Mouse (Mus musculus) heart, embryonic 14.5 days (tissue): Measurements from ENCODE around the gene Bard1. TPM values are rescaled to one million over a fixed set of nuclear protein-coding genes. Genes with fewer than 3 reads are reported as not detected.
A peak's percentile ranks its signal among the peaks of the same experiment; 100 is the strongest.

Experiments used
- ATAC-seq: fragments of 200-750 bp; cut with Nextera tagmentation; 2 replicates; pipeline ENCODE4 v1.8.0; 2017; ENCODE audit warnings: low read depth, moderate TSS enrichment; ENCODE audit not compliant: insufficient number of reproducible peaks, insufficient read depth, low FRiP score
- H3K27ac ChIP-seq, 2 experiments: fragments of 200-500 bp in 1 of 2; fragments of 300-500 bp in 1 of 2; sonication (generic) in 1 of 2; replicated peaks in 1 of 2; 2 replicates each; pipeline ENCODE4 v1.5.1; 2012 to 2014; ENCODE audit warnings: low read depth in 2 of 2, low read length in 2 of 2, control low read depth in 1 of 2, mild to moderate bottlenecking in 1 of 2, mixed read lengths in 1 of 2; ENCODE audit not compliant: control insufficient read depth in 1 of 2, insufficient read depth in 1 of 2
- H3K27me3 ChIP-seq: fragments of 300-500 bp; sonication (generic); 2 replicates; pipeline ENCODE4 v1.6.1; 2014; ENCODE audit warnings: mild to moderate bottlenecking, low read length, control low read depth; ENCODE audit not compliant: control insufficient read depth, insufficient read depth
- H3K36me3 ChIP-seq: fragments of 300-500 bp; sonication (generic); 2 replicates; pipeline ENCODE4 v1.6.1; 2014; ENCODE audit warnings: mild to moderate bottlenecking, control low read depth, low read length, mixed read lengths; ENCODE audit not compliant: control insufficient read depth, insufficient read depth
- H3K4me1 ChIP-seq, 2 experiments: fragments of 200-500 bp in 1 of 2; fragments of 300-500 bp in 1 of 2; sonication (generic) in 1 of 2; 2 replicates each; pipeline ENCODE4 v1.6.1; 2012 to 2014; ENCODE audit warnings: low read length in 2 of 2, control low read depth in 1 of 2, mixed read lengths in 1 of 2; ENCODE audit not compliant: control insufficient read depth in 2 of 2, insufficient read depth in 2 of 2
- H3K4me2 ChIP-seq: fragments of 300-500 bp; sonication (generic); 2 replicates; pipeline ENCODE4 v1.6.1; 2014; ENCODE audit warnings: mild to moderate bottlenecking, low read length
- H3K4me3 ChIP-seq, 2 experiments: fragments of 200-500 bp in 1 of 2; fragments of 300-500 bp in 1 of 2; sonication (generic) in 1 of 2; 2 replicates each; pipeline ENCODE4 v1.5.1; 2012 to 2014; ENCODE audit warnings: low read length in 2 of 2, mild to moderate bottlenecking in 2 of 2, control low read depth in 1 of 2, low read depth in 1 of 2, moderate library complexity in 1 of 2; ENCODE audit not compliant: control insufficient read depth in 1 of 2, insufficient read depth in 1 of 2
- H3K9ac ChIP-seq: fragments of 300-500 bp; sonication (generic); 2 replicates; pipeline ENCODE4 v1.6.1; 2014; ENCODE audit warnings: mild to moderate bottlenecking, low read length
- H3K9me3 ChIP-seq: fragments of 300-500 bp; sonication (generic); 2 replicates; pipeline ENCODE4 v1.6.1; 2016; ENCODE audit warnings: low read length, control low read depth; ENCODE audit not compliant: control insufficient read depth
- WGBS: fragments of 180-500 bp; shearing (Covaris S2); extraction: QIAGEN DNeasy Blood & Tissue Kit; methylation state at CpG from one replicate; pipeline ENCODE4 v1.1.7; 2014; 5-methylcytosine and 5-hydroxymethylcytosine counted together
- polyA plus RNA-seq: library from polyadenylated mRNA; unstranded; fragments of >200 nt; fragmentation: Nextera tagmentation; extraction: Ambion mirVana; gene quantifications from 2 replicates; pipeline ENCODE4 v1.2.1, GENCODE M21; 2014

Bard1 gene
- 2.3 and 2.5 TPM in 2 replicates for polyA plus RNA-seq

- no peaks in the 10 kb centered on the region for H3K27me3 ChIP-seq
- H3K4me1 ChIP-seq = peaks cover 4 to 23% of the 10 kb centered on the region in 2 experiments; a peak in 3 of 4 replicates
- under 1% methylated on average over 69 of the region's 69 CpGs for WGBS
- no peaks in the 10 kb centered on the region for H3K9me3 ChIP-seq
- H3K27ac ChIP-seq = peak within 1 kb of the TSS; percentile 81
- peak; percentile 97 for ATAC-seq
- H3K9ac ChIP-seq = peak within 1 kb of the TSS; percentile 84
- peak within 1 kb of the TSS; percentile 74 for H3K4me2 ChIP-seq
- H3K36me3 ChIP-seq = no peaks in the 10 kb centered on the region
- peak within 1 kb of the TSS; percentile 74 to 81 for H3K4me3 ChIP-seq
Observed at GRCm38 (mm10) chr1:71102344-71103173, at the start of gene Bard1. Gene Bard1, minus strand, starts transcription at chr1:71103146.

- Histone ChIP-seq H3K4me1 (no peaks in the 10 kb centered on the region), H3K27me3 (no peaks in the 10 kb centered on the region), H3K4me3 (no peak overlapping the region), H3K9ac (no peak overlapping the region), H3K9me3 (no peaks in the 10 kb centered on the region), H3K27ac (no peak overlapping the region), H3K4me2 (no peak overlapping the region), H3K36me3 (no peaks in the 10 kb centered on the region)
- 83% methylated on average over 4 of the region's 4 CpGs for WGBS
- ATAC-seq = no peak
Observed at GRCm38 (mm10) chr1:71127171-71127570, 24.2 kb upstream of the Bard1 start.

- no peaks in the 10 kb centered on the region for H3K36me3 ChIP-seq
- no peak overlapping the region for H3K4me3 ChIP-seq
- H3K9ac ChIP-seq = no peak overlapping the region
- no peak for ATAC-seq
- H3K9me3 ChIP-seq = no peaks in the 10 kb centered on the region
- no peak overlapping the region for H3K27ac ChIP-seq
- no peaks in the 10 kb centered on the region for H3K27me3 ChIP-seq
- H3K4me1 ChIP-seq = no peaks in the 10 kb centered on the region
- WGBS = 78% methylated on average over 2 of the region's 2 CpGs
- no peak overlapping the region for H3K4me2 ChIP-seq
Observed at GRCm38 (mm10) chr1:71118511-71118910, 15.6 kb upstream of the Bard1 start.

- Histone ChIP-seq H3K4me2 (no peak overlapping the region), H3K9ac (no peak overlapping the region), H3K4me1 (no peaks in the 10 kb centered on the region), H3K36me3 (no peaks in the 10 kb centered on the region), H3K9me3 (no peaks in the 10 kb centered on the region), H3K27ac (no peak overlapping the region), H3K27me3 (no peaks in the 10 kb centered on the region), H3K4me3 (no peak overlapping the region)
- WGBS = 75% methylated on average over 4 of the region's 4 CpGs
- ATAC-seq = no peak
Observed at GRCm38 (mm10) chr1:71117253-71117652, 14.3 kb upstream of the Bard1 start.

GRCm38 (mm10) chr1:71115781-71116180 is 12.8 kb upstream of the Bard1 start:
- Histone ChIP-seq H3K9ac (no peak overlapping the region), H3K27ac (no peak overlapping the region), H3K27me3 (no peaks in the 10 kb centered on the region), H3K4me3 (no peak overlapping the region), H3K36me3 (no peaks in the 10 kb centered on the region), H3K9me3 (no peaks in the 10 kb centered on the region), H3K4me2 (no peak overlapping the region), H3K4me1 (no peaks in the 10 kb centered on the region)
- 74% methylated on average over 2 of the region's 2 CpGs for WGBS
- ATAC-seq = no peak

GRCm38 (mm10) chr1:71109858-71110257 is 6.9 kb upstream of the Bard1 start:
- no peak for ATAC-seq
- H3K36me3 ChIP-seq = no peaks in the 10 kb centered on the region
- no peaks in the 10 kb centered on the region for H3K9me3 ChIP-seq
- no peak overlapping the region for H3K27ac ChIP-seq
- no peak overlapping the region for H3K4me3 ChIP-seq
- no peak overlapping the region for H3K4me2 ChIP-seq
- H3K9ac ChIP-seq = no peak overlapping the region
- no peaks in the 10 kb centered on the region for H3K27me3 ChIP-seq
- WGBS = 83% methylated on average over 10 of the region's 10 CpGs
- H3K4me1 ChIP-seq = no peaks in the 10 kb centered on the region

GRCm38 (mm10) chr1:71106127-71106526 is 3.2 kb upstream of the Bard1 start:
- no peak overlapping the region for H3K4me3 ChIP-seq
- no peaks in the 10 kb centered on the region for H3K9me3 ChIP-seq
- peaks cover 4 to 8% of the 10 kb centered on the region in 2 experiments; a peak in 3 of 4 replicates for H3K4me1 ChIP-seq
- no peaks in the 10 kb centered on the region for H3K36me3 ChIP-seq
- 88% methylated on average over 6 of the region's 6 CpGs for WGBS
- H3K9ac ChIP-seq = no peak overlapping the region
- no peaks in the 10 kb centered on the region for H3K27me3 ChIP-seq
- no peak for ATAC-seq
- no peak overlapping the region for H3K4me2 ChIP-seq
- H3K27ac ChIP-seq = no peak overlapping the region
